Mouse (Mus musculus): ENCODE measurements around the gene Pdcd6. TPM values are rescaled to one million over a fixed set of nuclear protein-coding genes. Genes with fewer than 3 reads are reported as not detected.

Pdcd6 gene
- 105 and 114 TPM in 2 replicates for polyA plus RNA-seq (2016; fragmentation: Nextera tagmentation; extraction: Ambion mirVana)

- peak within 1 kb of the TSS; percentile 87 for H3K4me3 ChIP-seq (replicated peaks)
- H3K36me3 ChIP-seq (replicated peaks), result peaks cover 22% of the 10 kb centered on the region
- no peak within 1 kb of the TSS for H3K27ac ChIP-seq
- H3K4me1 ChIP-seq, result peaks cover 15% of the 10 kb centered on the region
- WGBS, result under 1% methylated on average over 36 of the region's 36 CpGs
- H3K9ac ChIP-seq, result peak within 1 kb of the TSS; percentile 71
- no peaks in the 10 kb centered on the region for H3K27me3 ChIP-seq
- H3K4me2 ChIP-seq, result peak within 1 kb of the TSS; percentile 84
- no peaks in the 10 kb centered on the region for H3K9me3 ChIP-seq
- peak; percentile 98 for ATAC-seq (ENCODE audit: low FRiP score)
Observed at GRCm38 (mm10) chr13:74317170-74317849, at the start of gene Pdcd6. Gene Pdcd6, minus strand, starts transcription at chr13:74317580.

DNA sequence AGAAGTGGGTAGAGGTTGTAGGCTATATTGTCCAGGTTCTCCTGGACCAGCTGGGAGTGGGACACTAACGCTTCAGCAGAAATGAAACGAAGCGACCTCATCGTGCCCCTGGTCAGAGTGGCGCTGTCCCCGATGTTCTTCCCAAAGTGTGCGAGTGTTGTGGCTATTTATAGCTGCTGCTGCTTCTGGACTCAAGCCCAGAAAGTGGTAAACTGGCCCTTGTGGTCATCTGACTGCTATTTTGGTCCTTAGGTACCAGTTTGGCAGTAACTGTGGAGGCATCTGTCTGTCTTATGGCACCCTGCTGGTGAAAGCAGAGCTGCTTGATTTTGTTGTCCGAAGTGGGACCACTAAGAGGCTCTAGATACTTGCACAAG is 46.5 kb upstream of the Pdcd6 start, which contains the start of gene Lrrc14b:
Lrrc14b (minus strand) TSS at position 147 of the 377 bp plus-strand sequence.
- H3K4me2 ChIP-seq, result no peak within 1 kb of the TSS
- peaks cover 24% of the 10 kb centered on the region for H3K36me3 ChIP-seq (replicated peaks)
- H3K4me1 ChIP-seq, result no peaks in the 10 kb centered on the region
- 89% methylated on average over 8 of the region's 8 CpGs for WGBS
- H3K27ac ChIP-seq, result no peak within 1 kb of the TSS
- H3K27me3 ChIP-seq, result no peaks in the 10 kb centered on the region
- no peaks in the 10 kb centered on the region for H3K9me3 ChIP-seq
- H3K4me3 ChIP-seq (replicated peaks), result no peak within 1 kb of the TSS
- ATAC-seq (ENCODE audit: low FRiP score), result no peak
- H3K9ac ChIP-seq, result no peak within 1 kb of the TSS

GRCm38 (mm10) chr13:74363176-74363858 is 45.9 kb upstream of the Pdcd6 start:
- ATAC-seq (ENCODE audit: low FRiP score), result peak; percentile 30; the same call in 1 of the 2 replicates
- WGBS, result 92% methylated on average over 13 of the region's 13 CpGs

DNA sequence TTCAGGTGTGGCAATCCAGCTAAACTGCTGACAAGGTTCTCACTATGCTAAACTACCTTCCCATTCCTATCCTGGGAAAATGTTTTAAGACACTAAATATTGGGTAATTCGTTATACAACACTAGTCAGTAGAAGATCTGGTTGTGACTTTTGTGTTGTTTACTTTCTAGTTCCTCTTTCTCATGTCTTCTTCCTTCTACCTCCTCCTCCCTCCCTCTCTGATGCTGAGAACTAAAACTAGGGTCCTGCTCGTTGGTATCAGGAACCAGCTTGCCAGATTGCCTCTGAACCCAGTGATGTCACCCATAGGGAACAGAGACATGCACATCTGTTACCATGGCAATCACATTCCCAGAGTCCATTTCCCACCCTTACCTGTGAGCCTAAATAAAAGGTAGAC is 44.8 kb upstream of the Pdcd6 start:
- H3K4me1 ChIP-seq, result no peaks in the 10 kb centered on the region
- H3K4me3 ChIP-seq (replicated peaks), result no peak overlapping the region
- no peak for ATAC-seq (ENCODE audit: low FRiP score)
- H3K9ac ChIP-seq, result no peak overlapping the region
- H3K4me2 ChIP-seq, result no peak overlapping the region
- H3K27me3 ChIP-seq, result no peaks in the 10 kb centered on the region
- WGBS, result 84% methylated on average over 2 of the region's 2 CpGs
- H3K9me3 ChIP-seq, result no peaks in the 10 kb centered on the region
- peaks cover 35% of the 10 kb centered on the region for H3K36me3 ChIP-seq (replicated peaks)
- no peak overlapping the region for H3K27ac ChIP-seq

More at GRCm38 (mm10) chr13:74363176-74363858, 45.9 kb upstream of the Pdcd6 start:
- Histone ChIP-seq H3K27me3 (no peaks in the 10 kb centered on the region), H3K9me3 (no peaks in the 10 kb centered on the region), H3K36me3 (replicated peaks) (peaks cover 29% of the 10 kb centered on the region), H3K4me3 (replicated peaks) (no peak overlapping the region), H3K27ac (no peak overlapping the region), H3K4me2 (no peak overlapping the region), H3K9ac (no peak overlapping the region), H3K4me1 (no peaks in the 10 kb centered on the region)

DNA sequence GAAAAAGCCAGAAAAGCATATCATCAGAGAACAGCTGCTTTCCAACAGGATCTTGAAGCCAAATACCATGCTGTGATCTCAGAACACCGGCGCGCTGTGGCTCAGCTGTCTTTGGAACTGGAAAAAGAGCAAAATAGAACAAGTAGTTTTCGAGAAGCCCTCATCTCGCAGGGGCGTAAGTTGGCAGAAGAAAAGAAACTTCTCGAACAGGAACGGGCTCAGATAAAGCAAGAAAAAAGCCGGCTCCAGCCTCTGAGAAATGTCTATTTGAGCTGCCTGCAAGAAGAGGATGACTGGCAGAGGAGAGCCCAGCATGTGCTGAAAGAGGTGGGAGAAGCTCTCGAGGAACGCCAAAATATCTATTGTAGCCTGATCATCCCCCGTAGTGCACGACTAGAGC is 39.1 kb upstream of the Pdcd6 start:
- H3K4me1 ChIP-seq, result no peaks in the 10 kb centered on the region
- H3K4me2 ChIP-seq, result no peak overlapping the region
- 95% methylated on average over 13 of the region's 13 CpGs for WGBS
- no peaks in the 10 kb centered on the region for H3K9me3 ChIP-seq
- H3K9ac ChIP-seq, result no peak overlapping the region
- no peak overlapping the region for H3K4me3 ChIP-seq (replicated peaks)
- H3K27ac ChIP-seq, result no peak overlapping the region
- no peaks in the 10 kb centered on the region for H3K27me3 ChIP-seq
- ATAC-seq (ENCODE audit: low FRiP score), result no peak
- H3K36me3 ChIP-seq (replicated peaks), result peaks cover 66% of the 10 kb centered on the region

DNA sequence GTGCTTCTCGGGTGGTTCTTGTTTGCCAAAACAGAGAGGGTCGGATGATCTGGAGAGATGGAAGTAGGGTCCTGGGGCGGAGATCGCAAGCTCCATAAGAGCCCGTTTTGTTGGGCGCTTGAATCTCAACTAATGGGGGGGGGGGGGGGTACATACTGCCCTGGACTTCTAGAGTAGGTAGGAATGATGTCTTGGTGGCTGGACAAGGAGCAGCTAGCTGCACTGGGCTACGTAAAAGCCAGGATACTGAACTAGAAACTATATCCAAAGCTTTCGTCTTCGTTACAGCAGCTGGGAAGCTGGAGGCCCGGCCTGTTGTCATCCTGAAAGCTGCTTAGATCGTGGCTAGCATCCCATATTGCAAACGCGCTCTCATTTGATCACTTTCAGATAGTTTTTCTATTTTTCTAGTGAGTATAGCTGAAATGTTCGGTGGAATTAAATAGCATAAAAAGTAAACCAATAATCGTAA is 33.1 kb upstream of the Pdcd6 start:
- peaks cover 23% of the 10 kb centered on the region for H3K36me3 ChIP-seq (replicated peaks)
- peak overlapping the region; percentile 77 for H3K9ac ChIP-seq
- ATAC-seq (ENCODE audit: low FRiP score), result peak; percentile 63; the same call in 1 of the 2 replicates
- peak overlapping the region; percentile 53 for H3K4me2 ChIP-seq
- H3K27ac ChIP-seq, result peak overlapping the region; percentile 37; the same call in 1 of the 2 replicates
- H3K4me1 ChIP-seq, result peaks cover 20% of the 10 kb centered on the region
- H3K4me3 ChIP-seq (replicated peaks), result peak overlapping the region; percentile 57
- H3K9me3 ChIP-seq, result no peaks in the 10 kb centered on the region
- H3K27me3 ChIP-seq, result no peaks in the 10 kb centered on the region
- WGBS, result 1% methylated on average over 15 of the region's 15 CpGs

- Histone ChIP-seq H3K9ac (peak within 1 kb of the TSS; percentile 77), H3K9me3 (no peaks in the 10 kb centered on the region), H3K36me3 (replicated peaks) (peaks cover 21% of the 10 kb centered on the region), H3K4me1 (peaks cover 20% of the 10 kb centered on the region), H3K27ac (peak within 1 kb of the TSS; percentile 61), H3K4me2 (peak within 1 kb of the TSS; percentile 53), H3K4me3 (replicated peaks) (peak within 1 kb of the TSS; percentile 57), H3K27me3 (no peaks in the 10 kb centered on the region)
- WGBS, result 2% methylated on average over 57 of the region's 57 CpGs
- ATAC-seq (ENCODE audit: low FRiP score), result peak; percentile 97
Observed at GRCm38 (mm10) chr13:74349566-74350434, 32.4 kb upstream of the Pdcd6 start, which contains the start of the genes Sdha and Ccdc127. Gene Sdha, minus strand, starts transcription at chr13:74350280. Gene Ccdc127, plus strand, starts transcription at chr13:74350309.

GRCm38 (mm10) chr13:74341036-74341435 is 23.7 kb upstream of the Pdcd6 start:
- Histone ChIP-seq H3K4me3 (replicated peaks) (no peak overlapping the region), H3K36me3 (replicated peaks) (peaks cover 60% of the 10 kb centered on the region), H3K9me3 (no peaks in the 10 kb centered on the region), H3K4me1 (no peaks in the 10 kb centered on the region), H3K27me3 (no peaks in the 10 kb centered on the region), H3K4me2 (no peak overlapping the region), H3K27ac (no peak overlapping the region), H3K9ac (no peak overlapping the region)
- no peak; the same call in 1 of the 2 replicates for ATAC-seq (ENCODE audit: low FRiP score)
- WGBS, result 47% methylated on average over 3 of the region's 3 CpGs

- H3K36me3 ChIP-seq (replicated peaks), result peaks cover 78% of the 10 kb centered on the region
Observed at GRCm38 (mm10) chr13:74329321-74329720, 11.9 kb upstream of the Pdcd6 start.

DNA sequence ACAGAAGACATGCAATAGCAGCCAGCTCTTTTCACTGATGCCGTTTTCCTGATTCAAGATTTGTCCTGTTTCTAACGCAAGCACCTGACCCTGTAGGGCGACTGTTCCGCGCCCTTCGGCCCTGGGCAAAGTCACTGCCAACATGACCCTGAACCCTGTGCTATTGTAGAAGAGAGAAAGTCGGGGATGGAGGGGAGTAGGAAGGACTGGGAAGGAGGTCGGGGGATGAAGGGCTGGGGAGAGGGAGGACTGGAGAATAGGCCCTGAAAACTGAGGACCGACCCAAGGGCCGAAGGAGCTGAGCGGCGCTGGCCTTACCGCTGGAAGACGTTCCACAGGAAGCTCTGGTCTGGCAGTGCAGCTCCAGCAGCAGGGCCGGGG is 601 bp downstream of the Pdcd6 start:
- Histone ChIP-seq H3K4me3 (replicated peaks) (peak overlapping the region; percentile 87), H3K36me3 (replicated peaks) (peaks cover 17% of the 10 kb centered on the region), H3K4me2 (peak overlapping the region; percentile 84), H3K9ac (peak overlapping the region; percentile 71), H3K9me3 (no peaks in the 10 kb centered on the region), H3K27me3 (no peaks in the 10 kb centered on the region), H3K4me1 (peaks cover 15% of the 10 kb centered on the region), H3K27ac (no peak overlapping the region)
- no peak; the same call in 1 of the 2 replicates for ATAC-seq (ENCODE audit: low FRiP score)
- 4% methylated on average over 15 of the region's 15 CpGs for WGBS

More at GRCm38 (mm10) chr13:74329321-74329720, 11.9 kb upstream of the Pdcd6 start:
- Histone ChIP-seq H3K4me3 (replicated peaks) (no peak overlapping the region), H3K4me2 (no peak overlapping the region), H3K9me3 (no peaks in the 10 kb centered on the region), H3K27ac (no peak overlapping the region), H3K27me3 (no peaks in the 10 kb centered on the region), H3K4me1 (no peaks in the 10 kb centered on the region), H3K9ac (no peak overlapping the region)
- no peak for ATAC-seq (ENCODE audit: low FRiP score)

- Histone ChIP-seq H3K4me2 (peak overlapping the region; percentile 84), H3K9ac (peak overlapping the region; percentile 71), H3K4me3 (replicated peaks) (peak overlapping the region; percentile 87), H3K36me3 (replicated peaks) (peaks cover 13% of the 10 kb centered on the region), H3K4me1 (peaks cover 15% of the 10 kb centered on the region), H3K9me3 (no peaks in the 10 kb centered on the region), H3K27ac (no peak overlapping the region), H3K27me3 (no peaks in the 10 kb centered on the region)
- WGBS, result 29% methylated on average over 4 of the region's 4 CpGs
- no peak for ATAC-seq (ENCODE audit: low FRiP score)
Observed at GRCm38 (mm10) chr13:74316386-74316785, 994 bp downstream of the Pdcd6 start.

DNA sequence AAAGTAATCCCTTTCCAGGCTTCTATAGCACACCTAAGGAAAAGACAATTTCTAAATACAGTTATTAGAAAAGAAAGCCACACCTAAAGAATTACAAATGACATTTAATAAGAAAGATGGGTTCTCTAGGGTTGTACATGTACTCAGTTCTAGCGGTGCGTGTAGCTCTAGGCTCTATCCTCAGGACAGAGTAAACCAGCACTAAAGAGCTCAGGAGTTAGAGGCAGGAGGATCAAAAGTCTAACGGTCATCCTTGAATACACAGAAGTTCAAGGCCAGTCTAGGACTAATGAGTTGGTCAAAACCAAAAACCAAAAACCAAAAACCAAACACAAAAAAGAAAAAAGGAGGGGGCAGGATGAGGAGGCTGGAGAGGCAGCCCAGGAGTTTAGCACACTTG is 2.8 kb downstream of the Pdcd6 start:
- Histone ChIP-seq H3K4me3 (replicated peaks) (no peak overlapping the region), H3K4me1 (peaks cover 15% of the 10 kb centered on the region), H3K9ac (no peak overlapping the region), H3K9me3 (no peaks in the 10 kb centered on the region), H3K36me3 (replicated peaks) (peaks cover 13% of the 10 kb centered on the region), H3K4me2 (no peak overlapping the region), H3K27me3 (no peaks in the 10 kb centered on the region), H3K27ac (no peak overlapping the region)
- 95% methylated on average over 3 of the region's 3 CpGs for WGBS
- ATAC-seq (ENCODE audit: low FRiP score), result no peak
